Mouse (Mus musculus) retina, postnatal 7 days (tissue): ENCODE data around the gene Hecw2.
A peak's percentile ranks its signal among the peaks of the same experiment; 100 is the strongest.

Source experiments
- DNase-seq: peaks from one replicate; pipeline ENCODE4 v3.0.0-alpha.2; 2012; ENCODE audit warnings: low read depth, low spot score

Gene Hecw2

DNA sequence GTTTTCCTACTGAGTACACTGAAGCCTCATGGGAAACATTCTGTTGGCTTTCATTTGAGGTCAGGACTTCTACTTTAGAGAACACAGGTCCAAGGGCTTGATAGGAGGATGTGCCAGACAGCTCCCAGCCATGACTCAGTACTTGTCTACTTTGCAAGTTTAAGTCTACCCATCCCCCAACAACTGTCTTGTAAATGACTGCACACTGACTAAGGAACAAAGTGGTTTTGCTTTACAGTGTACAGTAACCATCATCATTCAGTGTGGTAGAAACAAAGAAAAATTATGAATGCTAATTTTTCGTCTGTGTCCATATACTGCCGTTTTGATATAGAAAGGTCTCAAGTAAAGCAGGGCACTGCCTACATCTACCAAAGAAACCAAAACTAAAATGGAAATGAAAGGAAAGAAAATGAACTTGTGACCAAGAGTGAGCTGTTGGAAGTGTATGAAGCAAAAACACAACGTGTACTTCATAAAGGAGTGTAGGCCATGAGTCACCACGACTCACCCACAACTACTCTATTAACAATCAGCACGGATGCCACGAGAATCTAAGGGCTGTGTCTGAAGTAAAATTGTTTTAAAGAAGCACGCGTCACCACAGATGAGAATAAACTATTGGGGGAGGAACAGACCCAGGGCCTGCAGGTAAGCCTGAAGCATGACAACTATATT lies 356.6 kb downstream of the Hecw2 start:
- DNase-seq: no peak

- DNase-seq: no peak
Measured at GRCm38 (mm10) chr1:53830286-53830685, 364.7 kb downstream of the Hecw2 start.

DNA sequence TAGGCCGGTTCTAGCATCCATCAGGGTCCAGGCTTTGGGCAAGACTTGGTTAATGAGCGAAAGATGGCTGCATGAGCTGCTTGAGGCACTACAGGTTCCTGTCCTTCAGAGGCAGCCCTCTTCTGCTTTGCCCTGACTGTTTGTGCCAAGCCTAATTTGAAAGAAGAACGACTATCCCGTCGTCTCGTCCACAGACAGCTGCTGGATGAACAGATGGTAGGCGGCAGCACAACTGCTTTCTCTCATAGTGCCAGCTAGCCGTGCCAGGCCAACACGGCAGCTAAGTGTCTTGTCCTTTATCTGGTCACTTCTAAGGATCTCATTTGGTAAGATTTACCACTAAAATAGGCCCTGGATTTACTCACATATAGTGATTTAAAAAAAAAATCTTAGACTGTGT lies 365.9 kb downstream of the Hecw2 start:
- DNase-seq: no peak

DNA sequence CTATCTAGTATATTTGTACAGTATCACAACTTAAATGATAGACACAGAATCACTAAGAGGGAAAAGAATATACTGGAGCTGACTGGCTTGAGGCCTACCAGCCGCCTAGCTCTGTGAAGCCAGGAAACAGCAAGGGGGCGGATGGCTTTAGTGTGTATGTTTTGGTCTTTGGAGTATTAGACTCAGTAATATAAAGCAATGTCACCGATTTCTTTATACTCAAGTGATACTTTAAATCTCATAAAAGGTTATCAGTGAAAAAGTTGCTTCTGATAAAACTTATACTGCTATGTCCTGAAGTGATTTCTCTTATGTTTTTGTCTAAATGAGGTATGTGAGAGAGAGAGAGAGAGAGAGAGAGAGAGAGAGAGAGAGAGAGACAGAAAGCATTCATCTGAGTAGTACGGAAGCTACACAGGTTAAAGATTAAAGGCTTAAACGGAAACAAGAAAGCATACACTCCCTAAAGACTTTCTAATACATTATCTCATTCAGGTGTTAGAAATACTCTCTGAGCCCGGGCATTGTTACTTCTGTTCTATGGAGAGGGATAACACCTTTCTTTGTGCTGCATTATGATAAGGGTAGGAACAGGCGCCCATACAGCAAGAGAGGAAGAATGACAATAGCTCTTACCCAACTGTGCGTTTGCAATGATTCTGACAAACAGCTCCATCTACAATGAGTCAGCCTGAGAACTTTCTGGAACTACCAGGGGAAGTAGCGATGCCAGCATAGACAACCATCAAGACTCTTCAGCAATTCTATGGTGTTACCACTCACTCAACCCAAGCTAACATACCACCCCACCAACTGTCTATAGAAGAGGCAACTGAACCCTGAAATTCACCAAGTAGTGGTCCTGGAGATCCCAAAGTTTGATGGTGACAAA lies 370.3 kb downstream of the Hecw2 start:
- DNase-seq: no peak

GRCm38 (mm10) chr1:53823687-53824445 lies 371.1 kb downstream of the Hecw2 start:
- DNase-seq: no peak

DNA sequence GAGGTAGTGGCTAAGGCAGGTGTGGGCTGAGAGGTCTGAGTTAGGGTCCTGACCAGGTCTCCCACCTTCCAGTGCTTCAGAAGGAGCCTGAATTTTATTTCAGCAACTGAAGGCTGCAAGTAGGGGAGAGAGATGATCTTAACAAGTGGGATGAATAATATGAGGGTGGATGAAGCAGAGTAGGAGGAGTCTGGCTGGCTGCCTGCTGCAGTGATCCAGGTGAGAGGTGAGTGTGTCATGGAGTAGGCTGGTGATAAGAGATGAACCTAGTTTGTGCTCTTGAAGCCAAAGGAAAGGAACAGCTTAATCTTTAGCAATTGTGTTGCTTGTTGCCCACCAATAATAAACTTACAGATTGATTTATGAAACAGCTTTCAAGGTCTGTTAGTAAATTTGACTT lies 373.0 kb downstream of the Hecw2 start:
- DNase-seq: no peak

- DNase-seq: no peak
Measured at GRCm38 (mm10) chr1:53820041-53820632, 374.8 kb downstream of the Hecw2 start.

- no peak for DNase-seq
Measured at GRCm38 (mm10) chr1:53818072-53818862, 376.7 kb downstream of the Hecw2 start.

GRCm38 (mm10) chr1:53816353-53816752 lies 378.6 kb downstream of the Hecw2 start:
- DNase-seq: no peak

- no peak for DNase-seq
Measured at GRCm38 (mm10) chr1:53814077-53814705, 380.8 kb downstream of the Hecw2 start.

DNA sequence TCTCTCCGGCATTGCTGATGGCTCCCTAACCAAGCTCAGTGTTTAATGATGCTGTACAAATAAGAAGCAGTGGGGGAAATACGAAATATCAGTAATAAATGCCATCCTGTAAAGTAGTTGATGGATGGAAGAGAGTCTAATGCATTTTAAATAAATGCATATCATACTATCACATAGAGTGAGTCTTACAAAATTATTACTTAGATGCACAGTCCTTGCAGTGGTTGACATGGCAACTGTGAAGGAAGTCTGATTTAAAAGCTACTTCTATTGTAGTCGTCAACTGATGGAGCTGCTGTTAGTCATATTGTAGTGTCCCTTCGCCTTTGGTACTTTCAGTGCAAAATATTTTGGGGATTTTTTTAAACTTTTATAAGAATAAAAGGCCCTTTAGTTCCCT lies 383.0 kb downstream of the Hecw2 start:
- no peak for DNase-seq

GRCm38 (mm10) chr1:53808229-53808628 lies 386.7 kb downstream of the Hecw2 start:
- DNase-seq: no peak

DNA sequence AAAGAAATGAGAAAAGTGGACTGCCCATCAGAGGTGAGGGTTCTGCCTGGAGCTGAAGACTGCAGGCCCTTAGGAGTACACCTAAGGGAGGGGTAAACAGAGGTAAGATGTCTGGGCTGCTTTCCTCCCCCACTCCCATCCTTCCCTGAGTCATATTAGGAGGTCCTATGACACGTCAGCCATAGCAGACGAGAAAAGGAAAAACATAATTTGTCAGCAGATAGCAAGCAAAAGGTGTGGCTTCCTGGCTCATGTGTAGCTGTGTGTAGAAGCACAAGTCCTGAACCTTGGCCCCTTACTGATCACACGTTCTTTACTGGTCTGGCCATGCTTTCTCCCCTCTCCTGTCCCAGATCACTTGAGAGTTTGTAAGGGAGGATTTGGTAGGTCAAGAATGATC lies 397.2 kb downstream of the Hecw2 start:
- DNase-seq: no peak

DNA sequence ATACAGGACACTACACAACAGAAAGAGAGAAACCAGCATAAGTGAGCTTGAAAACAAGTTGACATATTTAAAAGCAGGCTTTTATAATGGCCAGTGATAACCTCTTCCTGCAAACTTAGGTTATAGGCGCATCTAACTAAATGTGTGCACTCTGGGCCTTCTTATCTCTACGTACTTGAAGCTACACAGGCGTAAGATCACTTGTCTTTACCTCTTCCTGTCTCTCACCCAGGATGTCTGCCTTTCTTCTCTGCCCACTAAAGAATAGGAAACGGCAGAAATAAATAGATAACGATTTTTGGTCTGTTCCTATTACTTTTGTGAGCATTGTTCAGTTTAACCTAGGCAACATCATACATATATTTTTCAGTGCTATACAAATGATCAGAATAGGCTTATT lies 397.9 kb downstream of the Hecw2 start:
- no peak for DNase-seq

GRCm38 (mm10) chr1:53796271-53796670 lies 398.7 kb downstream of the Hecw2 start:
- no peak for DNase-seq

- no peak for DNase-seq
Measured at GRCm38 (mm10) chr1:53795591-53795990, 399.4 kb downstream of the Hecw2 start.

GRCm38 (mm10) chr1:53795081-53795480 lies 399.9 kb downstream of the Hecw2 start:
- DNase-seq: no peak

DNA sequence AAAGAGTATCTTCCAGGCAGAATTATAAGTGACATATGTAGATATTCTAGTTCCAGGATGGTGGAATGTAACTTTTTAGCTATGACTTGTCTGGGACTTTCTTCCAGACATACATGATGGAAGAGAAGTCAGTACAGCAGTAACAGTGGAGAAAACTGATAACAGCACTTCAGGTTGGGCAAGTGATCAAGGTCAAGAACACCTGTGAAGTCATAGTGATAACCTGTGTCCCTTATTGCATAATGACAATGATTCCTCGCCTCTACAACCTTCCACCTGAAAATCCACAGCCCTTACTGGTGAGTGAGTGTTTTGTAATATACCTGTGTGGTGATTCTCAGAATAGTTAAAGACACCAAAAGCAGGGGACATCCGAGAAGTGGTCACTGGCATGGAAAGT lies 400.7 kb downstream of the Hecw2 start:
- no peak for DNase-seq

DNA sequence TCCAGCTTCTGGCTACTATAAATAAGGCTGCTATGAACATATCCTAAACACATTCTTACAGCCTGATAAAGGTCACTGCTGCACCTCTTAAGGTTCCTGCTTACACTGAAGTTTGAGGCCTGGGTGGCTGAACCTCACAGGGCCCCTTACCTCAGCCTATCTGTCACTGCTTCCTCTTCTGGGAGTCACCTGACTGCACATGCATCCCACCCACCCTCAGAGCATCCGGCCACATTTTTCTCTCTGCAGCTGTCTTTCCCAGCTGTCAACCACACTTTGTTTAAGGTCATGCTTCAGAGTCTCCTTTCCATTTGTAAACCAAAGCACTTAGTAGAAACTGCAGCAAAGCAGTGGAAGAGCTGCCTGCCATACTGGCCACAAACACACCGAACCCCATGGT lies 403.6 kb downstream of the Hecw2 start:
- DNase-seq: no peak

GRCm38 (mm10) chr1:53784721-53785418 lies 410.1 kb downstream of the Hecw2 start, which contains the start of gene Stk17b:
Stk17b (minus strand) TSS chr1:53785224.
- peak; percentile 82 for DNase-seq
